Mouse (Mus musculus): ENCODE results near the gene Use1. TPM values are rescaled to one million over a fixed set of nuclear protein-coding genes. Genes with fewer than 3 reads are reported as not detected.
A peak's percentile ranks its signal among the peaks of the same experiment; 100 is the strongest.

Use1 gene
- polyA plus RNA-seq, 1 experiment from 2014 or later = 83.2 TPM

DNA sequence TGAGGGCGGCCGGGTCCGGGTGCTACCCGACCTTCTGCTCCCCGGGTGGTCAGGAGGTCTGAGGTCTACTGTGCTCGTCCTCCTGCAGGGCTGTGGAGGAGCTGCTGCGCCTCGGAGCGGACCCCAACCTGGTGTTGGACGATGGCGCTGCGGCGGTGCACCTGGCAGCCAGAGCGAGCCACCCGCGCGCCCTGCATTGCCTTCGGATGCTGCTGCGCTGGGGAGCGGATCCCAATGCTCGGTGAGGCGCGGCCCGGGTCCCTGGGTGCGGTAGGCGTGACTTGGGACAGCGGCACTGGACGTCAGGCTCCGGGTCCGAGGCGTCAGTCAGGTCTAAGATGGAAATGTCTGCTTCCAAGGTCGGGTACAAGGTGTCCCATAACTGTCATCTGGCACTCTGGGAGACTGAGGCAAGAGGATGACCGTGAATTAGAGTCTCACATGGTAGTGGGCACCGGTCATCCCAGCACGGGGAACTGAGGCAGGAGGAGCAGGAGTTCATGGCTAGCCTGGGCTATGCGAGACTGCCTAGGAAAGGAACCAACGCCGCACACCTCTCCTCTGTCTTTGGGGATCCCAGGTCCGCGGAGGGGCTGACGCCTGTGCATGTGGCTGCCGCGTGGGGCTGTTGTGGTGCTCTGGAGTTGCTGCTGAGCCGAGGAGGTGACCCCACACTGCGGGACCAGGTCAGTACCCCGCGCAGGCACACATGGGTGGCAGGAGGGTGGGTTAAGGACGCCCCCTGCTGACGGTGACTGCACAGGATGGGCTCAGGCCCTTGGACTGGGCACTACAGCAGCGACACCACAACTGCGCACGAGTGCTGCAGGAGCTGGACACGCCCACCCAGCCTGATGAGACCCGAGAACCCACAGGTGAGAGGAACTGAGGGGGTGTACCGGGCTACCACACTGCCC, 39.7 kb downstream of the Use1 start:
- H3K27ac ChIP-seq (ENCODE audit: low read depth) = peak overlapping the region; percentile 46
- H3K36me3 ChIP-seq (ENCODE audit: insufficient read depth) = peaks cover 36% of the 10 kb centered on the region
- peak overlapping the region; percentile 79 for H3K9ac ChIP-seq
- ATAC-seq (ENCODE audit: insufficient read depth) = peak; percentile 84
- H3K4me1 ChIP-seq (ENCODE audit: insufficient read depth) = no peaks in the 10 kb centered on the region
- peak; percentile 94 for TF ChIP-seq CTCF (IDR thresholded peaks at IDR 0.05; ENCODE audit: low read depth)
- DNase-seq = peak; percentile 88
- H3K4me2 ChIP-seq = peak overlapping the region; percentile 88
- H3K4me3 ChIP-seq (ENCODE audit: low read depth, low read length) = peak overlapping the region; percentile 78
- H3K9me3 ChIP-seq (ENCODE audit: low read depth, low read length) = no peaks in the 10 kb centered on the region
- under 1% methylated on average over 55 of the region's 55 CpGs for WGBS
- H3K27me3 ChIP-seq (ENCODE audit: insufficient read depth, low read length) = no peaks in the 10 kb centered on the region

- H3K4me3 ChIP-seq (ENCODE audit: low read depth, low read length) = peak overlapping the region; percentile 78
- no peak overlapping the region for H3K27ac ChIP-seq (ENCODE audit: low read depth)
- no peaks in the 10 kb centered on the region for H3K9me3 ChIP-seq (ENCODE audit: low read depth, low read length)
- ATAC-seq (ENCODE audit: insufficient read depth) (no peak), DNase-seq (no peak)
- no peak overlapping the region for H3K9ac ChIP-seq
- no peaks in the 10 kb centered on the region for H3K27me3 ChIP-seq (ENCODE audit: insufficient read depth, low read length)
- TF ChIP-seq CTCF (IDR thresholded peaks at IDR 0.05; ENCODE audit: low read depth) = no peak
- H3K4me1 ChIP-seq (ENCODE audit: insufficient read depth) = no peaks in the 10 kb centered on the region
- peak overlapping the region; percentile 88 for H3K4me2 ChIP-seq
- peaks cover 36% of the 10 kb centered on the region for H3K36me3 ChIP-seq (ENCODE audit: insufficient read depth)
- 88% methylated on average over 14 of the region's 14 CpGs for WGBS
These were observed 40.8 kb downstream of the Use1 start for GRCm38 (mm10) chr8:71407441-71407840.

DNA sequence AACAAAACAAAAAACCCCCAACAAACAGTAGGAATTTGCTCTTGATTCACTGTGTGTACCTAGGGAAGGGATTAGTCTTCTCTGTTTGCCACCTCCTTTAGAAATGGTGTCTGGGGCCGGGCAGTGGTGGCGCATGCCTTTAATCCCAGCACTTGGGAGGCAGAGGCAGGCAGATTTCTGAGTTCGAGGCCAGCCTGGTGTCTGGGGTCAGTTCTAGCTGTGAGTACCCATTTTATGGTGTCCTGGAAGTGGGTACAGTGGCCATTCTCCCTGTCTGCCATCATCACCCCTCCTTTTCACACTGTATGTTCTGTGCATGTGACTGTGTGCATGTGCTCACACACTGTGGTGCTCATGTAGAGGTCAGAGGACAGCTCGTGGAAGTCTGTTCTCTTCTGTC, 41.6 kb downstream of the Use1 start:
- Histone ChIP-seq H3K9ac (no peak overlapping the region), H3K4me2 (no peak overlapping the region), H3K4me3 (ENCODE audit: low read depth, low read length) (no peak overlapping the region), H3K36me3 (ENCODE audit: insufficient read depth) (peaks cover 36% of the 10 kb centered on the region), H3K9me3 (ENCODE audit: low read depth, low read length) (no peaks in the 10 kb centered on the region), H3K27me3 (ENCODE audit: insufficient read depth, low read length) (no peaks in the 10 kb centered on the region), H3K4me1 (ENCODE audit: insufficient read depth) (no peaks in the 10 kb centered on the region), H3K27ac (ENCODE audit: low read depth) (no peak overlapping the region)
- TF ChIP-seq CTCF (IDR thresholded peaks at IDR 0.05; ENCODE audit: low read depth) = no peak
- 92% methylated on average over 4 of the region's 4 CpGs for WGBS
- ATAC-seq (ENCODE audit: insufficient read depth) = no peak
- no peak for DNase-seq

- ATAC-seq (ENCODE audit: insufficient read depth) (no peak), DNase-seq (no peak)
- H3K36me3 ChIP-seq (ENCODE audit: insufficient read depth) = peaks cover 32% of the 10 kb centered on the region
- no peak overlapping the region for H3K9ac ChIP-seq
- no peak overlapping the region for H3K4me2 ChIP-seq
- no peaks in the 10 kb centered on the region for H3K27me3 ChIP-seq (ENCODE audit: insufficient read depth, low read length)
- H3K27ac ChIP-seq (ENCODE audit: low read depth) = no peak overlapping the region
- H3K9me3 ChIP-seq (ENCODE audit: low read depth, low read length) = no peaks in the 10 kb centered on the region
- no peak for TF ChIP-seq CTCF (IDR thresholded peaks at IDR 0.05; ENCODE audit: low read depth)
- 44% methylated on average over 11 of the region's 11 CpGs for WGBS
- no peak overlapping the region for H3K4me3 ChIP-seq (ENCODE audit: low read depth, low read length)
- H3K4me1 ChIP-seq (ENCODE audit: insufficient read depth) = no peaks in the 10 kb centered on the region
These were observed 45.1 kb downstream of the Use1 start for GRCm38 (mm10) chr8:71411535-71412273.

Other genes starting within 250 kb of the Use1 start
- 24.2 and 25.3 TPM in 2 replicates for gene Myo9b, start 94.1 kb upstream of the Use1 start, polyA plus RNA-seq (2014; fragmentation: Nextera tagmentation; extraction: Ambion mirVana)
- 55.3 and 60.1 TPM in 2 replicates for gene Haus8, start 93.9 kb upstream of the Use1 start, polyA plus RNA-seq (2014; fragmentation: Nextera tagmentation; extraction: Ambion mirVana)
- gene Ocel1, start 4.5 kb downstream of the Use1 start, polyA plus RNA-seq (2014; fragmentation: Nextera tagmentation; extraction: Ambion mirVana) = 4.0 and 5.0 TPM in 2 replicates
- gene Nr2f6, start 15.1 kb downstream of the Use1 start, polyA plus RNA-seq (2014; fragmentation: Nextera tagmentation; extraction: Ambion mirVana) = 94.7 and 102 TPM in 2 replicates
- 20.5 and 20.6 TPM in 2 replicates for gene Ushbp1, start 29.0 kb downstream of the Use1 start, polyA plus RNA-seq (2014; fragmentation: Nextera tagmentation; extraction: Ambion mirVana)
- gene Babam1, start 30.0 kb downstream of the Use1 start, polyA plus RNA-seq (2014; fragmentation: Nextera tagmentation; extraction: Ambion mirVana) = 108 and 114 TPM in 2 replicates
- gene Ankle1, start 39.2 kb downstream of the Use1 start, polyA plus RNA-seq (2014; fragmentation: Nextera tagmentation; extraction: Ambion mirVana) = 32.2 and 38.0 TPM in 2 replicates
- gene Abhd8, start 96.8 kb downstream of the Use1 start, polyA plus RNA-seq (2014; fragmentation: Nextera tagmentation; extraction: Ambion mirVana) = 36.6 and 47.8 TPM in 2 replicates
- 134 and 135 TPM in 2 replicates for gene Mrpl34, start 98.1 kb downstream of the Use1 start, polyA plus RNA-seq (2014; fragmentation: Nextera tagmentation; extraction: Ambion mirVana)
- gene Dda1, start 102.4 kb downstream of the Use1 start, polyA plus RNA-seq (2014; fragmentation: Nextera tagmentation; extraction: Ambion mirVana) = 101 and 111 TPM in 2 replicates
- gene Ano8, start 119.1 kb downstream of the Use1 start, polyA plus RNA-seq (2014; fragmentation: Nextera tagmentation; extraction: Ambion mirVana) = 2.4 and 3.1 TPM in 2 replicates
- 7.6 and 9.6 TPM in 2 replicates for gene Gtpbp3, start 121.3 kb downstream of the Use1 start, polyA plus RNA-seq (2014; fragmentation: Nextera tagmentation; extraction: Ambion mirVana)
- gene Plvap, start 144.9 kb downstream of the Use1 start, polyA plus RNA-seq (2014; fragmentation: Nextera tagmentation; extraction: Ambion mirVana) = 123 and 135 TPM in 2 replicates
- 1.0 TPM in 2 replicates for gene Ccdc194, start 158.9 kb downstream of the Use1 start, polyA plus RNA-seq (2014; fragmentation: Nextera tagmentation; extraction: Ambion mirVana)
- gene Bst2, start 170.6 kb downstream of the Use1 start, polyA plus RNA-seq (2014; fragmentation: Nextera tagmentation; extraction: Ambion mirVana) = 15.0 and 16.6 TPM in 2 replicates
- gene Mvb12a, start 176.1 kb downstream of the Use1 start, polyA plus RNA-seq (2014; fragmentation: Nextera tagmentation; extraction: Ambion mirVana) = 89.3 and 106 TPM in 2 replicates
- 1.9 and 3.2 TPM in 2 replicates for gene Tmem221, start 192.0 kb downstream of the Use1 start, polyA plus RNA-seq (2014; fragmentation: Nextera tagmentation; extraction: Ambion mirVana)
- 0.07 TPM in 1 of 2 replicates, not detected in the other for gene Nxnl1, start 199.8 kb downstream of the Use1 start, polyA plus RNA-seq (2014; fragmentation: Nextera tagmentation; extraction: Ambion mirVana)
- gene Slc27a1, start 202.0 kb downstream of the Use1 start, polyA plus RNA-seq (2014; fragmentation: Nextera tagmentation; extraction: Ambion mirVana) = 18.5 and 19.9 TPM in 2 replicates
- 251 and 253 TPM in 2 replicates for gene Pgls, start 225.3 kb downstream of the Use1 start, polyA plus RNA-seq (2014; fragmentation: Nextera tagmentation; extraction: Ambion mirVana)
- 2.4 and 4.6 TPM in 2 replicates for gene Fam129c, start 230.8 kb downstream of the Use1 start, polyA plus RNA-seq (2014; fragmentation: Nextera tagmentation; extraction: Ambion mirVana)
- 87.5 and 90.5 TPM in 2 replicates for gene Colgalt1, start 244.2 kb downstream of the Use1 start, polyA plus RNA-seq (2014; fragmentation: Nextera tagmentation; extraction: Ambion mirVana)